Mouse (Mus musculus): ENCODE data around the gene Nlk. TPM values are rescaled to one million over a fixed set of nuclear protein-coding genes. Genes with fewer than 3 reads are reported as not detected.

Nlk gene
- 1 to 10 TPM in 1 of 2 experiments, under 1 TPM in 1; 0.77 to 2.7 TPM for polyA plus RNA-seq (2012; fragmentation: generic; extraction: Trizol)

DNA sequence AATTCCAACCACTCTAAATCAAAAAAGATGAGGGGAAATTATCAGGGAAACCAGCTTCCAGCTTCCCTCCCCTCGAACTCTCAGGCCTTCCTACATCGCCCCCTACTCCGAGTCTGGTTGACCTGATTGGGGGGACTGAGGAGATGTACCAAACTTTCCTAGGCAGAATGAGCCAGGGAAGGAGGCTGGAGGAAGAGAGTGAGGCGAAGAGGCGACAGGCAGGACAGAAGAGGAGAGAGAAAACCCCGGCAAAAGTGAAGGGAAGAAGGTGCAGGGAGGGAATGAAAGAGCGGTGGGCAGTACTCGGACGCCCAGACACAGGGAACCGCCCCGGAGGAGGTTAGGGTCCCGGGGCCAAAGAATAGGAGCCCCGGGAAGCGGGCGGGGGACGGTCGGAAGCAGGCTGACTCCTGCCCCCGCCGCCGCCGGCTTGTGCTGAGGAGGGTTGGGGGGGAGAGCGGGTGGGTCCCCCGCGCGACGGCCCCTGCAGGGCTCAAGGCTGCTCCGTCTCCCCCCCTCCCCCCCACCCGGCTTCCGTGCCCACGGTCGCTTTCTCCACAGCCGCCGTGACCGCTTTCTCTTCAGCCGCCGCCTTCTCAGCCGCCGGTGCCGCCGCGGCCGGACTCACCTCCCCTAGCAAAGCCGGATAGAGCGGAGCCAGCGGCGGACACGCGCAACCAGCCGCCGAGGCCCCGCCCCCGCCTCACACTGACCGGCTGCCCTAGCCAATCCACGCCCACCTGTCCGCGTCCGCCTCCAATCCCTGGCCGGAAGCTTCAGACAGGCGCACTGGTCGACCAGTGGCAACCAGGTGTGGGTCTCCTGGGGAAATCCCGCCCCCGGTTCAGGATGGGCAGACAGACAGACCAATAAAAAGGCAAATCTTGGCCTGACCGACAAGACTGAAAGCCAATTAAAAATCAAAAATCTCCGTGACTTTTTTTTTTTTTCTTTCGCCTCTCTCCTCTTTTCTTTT is at the start of gene Nlk:
Nlk (minus strand) TSS at position 597 of the 976 bp plus-strand sequence.

DNA sequence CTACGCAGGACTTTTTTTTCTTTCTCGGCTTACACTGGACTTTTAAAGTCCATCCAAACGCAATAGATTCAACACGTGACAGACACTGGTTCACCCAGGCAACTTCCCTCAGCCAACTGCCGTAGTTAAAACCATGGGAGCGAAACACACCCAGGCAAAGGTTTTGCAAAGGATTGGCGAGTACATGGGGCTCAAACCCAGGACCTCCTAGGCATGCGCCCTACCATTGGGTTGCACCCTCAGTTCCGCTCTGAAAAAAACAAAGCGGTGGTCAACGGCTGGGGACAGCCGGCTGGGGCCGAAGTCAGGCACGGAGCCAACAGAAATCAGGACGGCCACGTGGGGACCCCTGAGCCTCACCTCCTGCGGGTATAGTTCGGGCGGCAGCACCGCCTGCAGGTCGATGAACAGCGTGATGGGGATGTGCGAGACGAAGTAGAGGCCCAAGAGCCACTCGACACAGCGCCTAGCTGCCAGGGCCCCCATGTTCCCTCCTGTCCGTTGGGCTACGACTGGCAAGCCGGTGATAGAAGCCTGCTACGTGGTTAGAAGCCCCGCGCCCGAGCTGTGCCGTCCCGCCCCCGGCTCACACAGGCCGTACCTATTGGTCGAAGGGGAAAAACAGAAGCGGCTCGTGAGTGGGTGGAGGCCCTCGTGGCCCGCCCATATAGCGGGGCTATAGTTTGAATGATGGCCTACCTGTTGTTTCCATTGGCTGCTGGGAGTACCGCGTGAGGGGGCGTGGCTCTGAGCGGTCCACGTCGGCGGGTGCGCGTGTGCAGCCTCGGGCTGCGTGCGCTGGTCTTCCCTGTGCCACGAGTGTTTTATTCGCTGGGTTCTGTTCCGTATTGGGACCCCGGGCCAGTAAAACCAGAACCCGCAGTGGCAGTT is 146.8 kb downstream of the Nlk start, which contains the start of gene Tmem97:
Tmem97 (minus strand) TSS at position 610 of the 891 bp plus-strand sequence.

DNA sequence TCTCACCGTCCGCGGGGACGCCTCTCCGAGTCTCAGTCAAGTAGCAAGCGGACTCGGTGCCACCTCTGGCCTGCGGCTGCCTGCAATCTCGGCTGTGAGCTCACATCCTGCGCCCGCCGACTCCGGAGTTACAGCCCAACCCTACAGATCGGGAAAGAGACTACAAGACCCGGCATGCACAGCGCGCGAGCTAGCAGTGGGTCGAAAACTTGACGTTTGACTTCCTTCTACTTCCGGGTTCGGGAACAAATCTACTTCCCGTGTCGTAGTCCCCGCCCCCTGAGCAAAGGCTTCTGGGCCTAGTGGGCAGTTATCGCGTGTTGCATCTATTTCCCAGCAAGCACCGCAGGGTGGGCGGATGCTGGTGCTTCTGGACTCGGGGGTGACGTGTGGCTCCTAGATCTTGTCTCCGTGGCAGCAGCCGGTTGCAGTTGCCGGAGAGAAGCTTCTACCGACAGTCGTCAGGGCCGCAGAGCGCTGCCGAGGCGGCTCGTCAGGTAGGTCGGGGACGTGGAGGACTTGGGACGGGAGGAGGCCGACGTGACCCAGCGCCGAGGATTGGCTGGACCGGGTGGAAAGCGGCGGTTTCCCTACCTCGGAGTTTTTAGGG is 161.0 kb downstream of the Nlk start, which contains the start of the genes Tnfaip1 and Ift20:
Tnfaip1 (minus strand) TSS at position 253 of the 610 bp plus-strand sequence.
Ift20 (plus strand) TSS at position 282 of the 610 bp plus-strand sequence.

Other genes starting within 250 kb of the Nlk start
- 10 to 100 TPM; 10.1 to 12.5 TPM for gene Slc46a1, start 231.7 kb downstream of the Nlk start, polyA plus RNA-seq (2012; fragmentation: generic; extraction: Trizol)
- 1 to 10 TPM in 1 of 2 experiments, under 1 TPM in 1; 0.87 to 3.5 TPM for gene Sarm1, start 199.6 kb downstream of the Nlk start, polyA plus RNA-seq (2012; fragmentation: generic; extraction: Trizol)
- gene Vtn, start 198.3 kb downstream of the Nlk start, polyA plus RNA-seq (2012; fragmentation: generic; extraction: Trizol): under 1 TPM in 1 of 2 experiments, not detected in 1; 0.09 TPM
- gene Sebox, start 193.9 kb downstream of the Nlk start, polyA plus RNA-seq (2012; fragmentation: generic; extraction: Trizol): not detected
- gene Tmem199, start 185.2 kb downstream of the Nlk start, polyA plus RNA-seq (2012; fragmentation: generic; extraction: Trizol): 10 to 100 TPM; 10.3 to 14.8 TPM
- 100 to 1,000 TPM in 1 of 2 experiments, 10 to 100 TPM in 1; 95.3 to 100 TPM for gene Poldip2, start 185.2 kb downstream of the Nlk start, polyA plus RNA-seq (2012; fragmentation: generic; extraction: Trizol)
- 10 to 100 TPM; 42.0 to 44.5 TPM for gene Tnfaip1, start 161.0 kb downstream of the Nlk start, polyA plus RNA-seq (2012; fragmentation: generic; extraction: Trizol)
- gene Ift20, start 161.0 kb downstream of the Nlk start, polyA plus RNA-seq (2012; fragmentation: generic; extraction: Trizol): 10 to 100 TPM; 13.1 to 95.5 TPM
- gene Tmem97, start 146.6 kb downstream of the Nlk start, polyA plus RNA-seq (2012; fragmentation: generic; extraction: Trizol): 100 to 1,000 TPM in 1 of 2 experiments, 10 to 100 TPM in 1; 50.5 to 224 TPM
- 10 to 100 TPM; 22.7 to 43.2 TPM for gene Ccnq, start 54.4 kb upstream of the Nlk start, polyA plus RNA-seq (2012; fragmentation: generic; extraction: Trizol)
- 10 to 100 TPM in 1 of 2 experiments, 1 to 10 TPM in 1; 6.3 to 11.7 TPM for gene Lyrm9, start 129.2 kb upstream of the Nlk start, polyA plus RNA-seq (2012; fragmentation: generic; extraction: Trizol)
- not detected for gene Nos2, start 223.4 kb upstream of the Nlk start, polyA plus RNA-seq (2012; fragmentation: generic; extraction: Trizol)

Data from C3H10T1/2 (cell line).